Mouse (Mus musculus): ENCODE data around the gene Fam25c. TPM values are rescaled to one million over a fixed set of nuclear protein-coding genes. Genes with fewer than 3 reads are reported as not detected.

Fam25c gene
- polyA plus RNA-seq, 1 experiment from 2014 or later = not detected

GRCm38 (mm10) chr14:34382921-34383704 lies 27.9 kb upstream of the Fam25c start:
- no peak for DNase-seq (ENCODE audit: low spot score, missing footprints)
- no peaks in the 10 kb centered on the region for H3K27me3 ChIP-seq (ENCODE audit: control insufficient read depth, insufficient read depth, low read length)

GRCm38 (mm10) chr14:34378560-34379331 lies 23.5 kb upstream of the Fam25c start:
- Histone ChIP-seq H3K9me3 (ENCODE audit: control insufficient read depth, low read length) (no peaks in the 10 kb centered on the region), H3K4me1 (ENCODE audit: control insufficient read depth, insufficient read depth, low read length) (no peaks in the 10 kb centered on the region; the same call in none of the 2 replicates), H3K36me3 (ENCODE audit: control insufficient read depth, insufficient read depth, low read length) (no peaks in the 10 kb centered on the region), H3K9ac (ENCODE audit: low read length) (no peak overlapping the region), H3K27me3 (ENCODE audit: control insufficient read depth, insufficient read depth, low read length) (no peaks in the 10 kb centered on the region), H3K4me2 (no peak overlapping the region), H3K27ac (ENCODE audit: low read depth, low read length) (no peak overlapping the region), H3K4me3 (ENCODE audit: low read depth, low read length) (no peak overlapping the region)
- ATAC-seq (ENCODE audit: low FRiP score) (peak; percentile 41), DNase-seq (ENCODE audit: low spot score, missing footprints) (no peak)
- WGBS = 48% methylated on average over 11 of the region's 11 CpGs

More at GRCm38 (mm10) chr14:34382921-34383704, 27.9 kb upstream of the Fam25c start:
- Histone ChIP-seq H3K4me1 (ENCODE audit: control insufficient read depth, insufficient read depth, low read length) (no peaks in the 10 kb centered on the region; the same call in 1 of the 2 replicates), H3K36me3 (ENCODE audit: control insufficient read depth, insufficient read depth, low read length) (no peaks in the 10 kb centered on the region), H3K9me3 (ENCODE audit: control insufficient read depth, low read length) (no peaks in the 10 kb centered on the region), H3K4me2 (no peak overlapping the region), H3K4me3 (ENCODE audit: low read depth, low read length) (no peak overlapping the region), H3K9ac (ENCODE audit: low read length) (no peak overlapping the region), H3K27ac (ENCODE audit: low read depth, low read length) (no peak overlapping the region)
- no peak for ATAC-seq (ENCODE audit: low FRiP score)
- WGBS = 95% methylated on average over 7 of the region's 9 CpGs

- H3K27me3 ChIP-seq (ENCODE audit: control insufficient read depth, insufficient read depth, low read length) = no peaks in the 10 kb centered on the region
- H3K27ac ChIP-seq (ENCODE audit: low read depth, low read length) = no peak overlapping the region
- H3K36me3 ChIP-seq (ENCODE audit: control insufficient read depth, insufficient read depth, low read length) = no peaks in the 10 kb centered on the region
- no peak overlapping the region for H3K4me2 ChIP-seq
- no peak overlapping the region for H3K4me3 ChIP-seq (ENCODE audit: low read depth, low read length)
- 78% methylated on average over 4 of the region's 4 CpGs for WGBS
- DNase-seq (ENCODE audit: low spot score, missing footprints) (no peak), ATAC-seq (ENCODE audit: low FRiP score) (no peak)
- H3K4me1 ChIP-seq (ENCODE audit: control insufficient read depth, insufficient read depth, low read length) = no peaks in the 10 kb centered on the region; the same call in none of the 2 replicates
- H3K9me3 ChIP-seq (ENCODE audit: control insufficient read depth, low read length) = no peaks in the 10 kb centered on the region
- H3K9ac ChIP-seq (ENCODE audit: low read length) = no peak overlapping the region
These were observed 21.9 kb upstream of the Fam25c start for GRCm38 (mm10) chr14:34377121-34377520.

GRCm38 (mm10) chr14:34375941-34376340 lies 20.7 kb upstream of the Fam25c start:
- ATAC-seq (ENCODE audit: low FRiP score) (no peak), DNase-seq (ENCODE audit: low spot score, missing footprints) (no peak)
- Histone ChIP-seq H3K36me3 (ENCODE audit: control insufficient read depth, insufficient read depth, low read length) (no peaks in the 10 kb centered on the region), H3K27me3 (ENCODE audit: control insufficient read depth, insufficient read depth, low read length) (no peaks in the 10 kb centered on the region), H3K27ac (ENCODE audit: low read depth, low read length) (no peak overlapping the region), H3K4me3 (ENCODE audit: low read depth, low read length) (no peak overlapping the region), H3K4me2 (no peak overlapping the region), H3K4me1 (ENCODE audit: control insufficient read depth, insufficient read depth, low read length) (no peaks in the 10 kb centered on the region; the same call in none of the 2 replicates), H3K9me3 (ENCODE audit: control insufficient read depth, low read length) (no peaks in the 10 kb centered on the region), H3K9ac (ENCODE audit: low read length) (no peak overlapping the region)
- WGBS = 84% methylated on average over 5 of the region's 5 CpGs

GRCm38 (mm10) chr14:34375415-34375904 lies 20.2 kb upstream of the Fam25c start, which contains the start of gene Mmrn2:
Gene Mmrn2, plus strand, starts transcription at chr14:34375465.
- ATAC-seq (ENCODE audit: low FRiP score) (no peak), DNase-seq (ENCODE audit: low spot score, missing footprints) (no peak)
- 81% methylated on average over 13 of the region's 13 CpGs for WGBS
- H3K9me3 ChIP-seq (ENCODE audit: control insufficient read depth, low read length) = no peaks in the 10 kb centered on the region
- no peaks in the 10 kb centered on the region for H3K27me3 ChIP-seq (ENCODE audit: control insufficient read depth, insufficient read depth, low read length)
- no peak within 1 kb of the TSS for H3K4me3 ChIP-seq (ENCODE audit: low read depth, low read length)
- no peak within 1 kb of the TSS for H3K27ac ChIP-seq (ENCODE audit: low read depth, low read length)
- no peaks in the 10 kb centered on the region; the same call in none of the 2 replicates for H3K4me1 ChIP-seq (ENCODE audit: control insufficient read depth, insufficient read depth, low read length)
- no peak within 1 kb of the TSS for H3K4me2 ChIP-seq
- H3K9ac ChIP-seq (ENCODE audit: low read length) = no peak within 1 kb of the TSS
- H3K36me3 ChIP-seq (ENCODE audit: control insufficient read depth, insufficient read depth, low read length) = no peaks in the 10 kb centered on the region

- ATAC-seq (ENCODE audit: low FRiP score) (no peak), DNase-seq (ENCODE audit: low spot score, missing footprints) (no peak)
- H3K4me1 ChIP-seq (ENCODE audit: control insufficient read depth, insufficient read depth, low read length) = no peaks in the 10 kb centered on the region; the same call in none of the 2 replicates
- H3K27ac ChIP-seq (ENCODE audit: low read depth, low read length) = no peak within 1 kb of the TSS
- no peak within 1 kb of the TSS for H3K9ac ChIP-seq (ENCODE audit: low read length)
- H3K27me3 ChIP-seq (ENCODE audit: control insufficient read depth, insufficient read depth, low read length) = no peaks in the 10 kb centered on the region
- no peaks in the 10 kb centered on the region for H3K36me3 ChIP-seq (ENCODE audit: control insufficient read depth, insufficient read depth, low read length)
- no peak within 1 kb of the TSS for H3K4me3 ChIP-seq (ENCODE audit: low read depth, low read length)
- WGBS = 77% methylated on average over 10 of the region's 10 CpGs
- H3K9me3 ChIP-seq (ENCODE audit: control insufficient read depth, low read length) = no peaks in the 10 kb centered on the region
- no peak within 1 kb of the TSS for H3K4me2 ChIP-seq
These were observed 19.3 kb upstream of the Fam25c start, which contains the start of gene Sncg for GRCm38 (mm10) chr14:34374577-34374976. Gene Sncg, minus strand, starts transcription at chr14:34374789.

GRCm38 (mm10) chr14:34373581-34373980 lies 18.3 kb upstream of the Fam25c start:
- Histone ChIP-seq H3K27ac (ENCODE audit: low read depth, low read length) (no peak overlapping the region), H3K9ac (ENCODE audit: low read length) (no peak overlapping the region), H3K4me3 (ENCODE audit: low read depth, low read length) (no peak overlapping the region), H3K27me3 (ENCODE audit: control insufficient read depth, insufficient read depth, low read length) (no peaks in the 10 kb centered on the region), H3K9me3 (ENCODE audit: control insufficient read depth, low read length) (no peaks in the 10 kb centered on the region), H3K36me3 (ENCODE audit: control insufficient read depth, insufficient read depth, low read length) (no peaks in the 10 kb centered on the region), H3K4me1 (ENCODE audit: control insufficient read depth, insufficient read depth, low read length) (no peaks in the 10 kb centered on the region; the same call in 1 of the 2 replicates), H3K4me2 (no peak overlapping the region)
- DNase-seq (ENCODE audit: low spot score, missing footprints) (no peak), ATAC-seq (ENCODE audit: low FRiP score) (no peak)
- 78% methylated on average over 6 of the region's 6 CpGs for WGBS

GRCm38 (mm10) chr14:34372646-34373045 lies 17.4 kb upstream of the Fam25c start:
- Histone ChIP-seq H3K9ac (ENCODE audit: low read length) (no peak overlapping the region), H3K4me2 (no peak overlapping the region), H3K4me3 (ENCODE audit: low read depth, low read length) (no peak overlapping the region), H3K9me3 (ENCODE audit: control insufficient read depth, low read length) (no peaks in the 10 kb centered on the region), H3K27ac (ENCODE audit: low read depth, low read length) (no peak overlapping the region), H3K27me3 (ENCODE audit: control insufficient read depth, insufficient read depth, low read length) (no peaks in the 10 kb centered on the region), H3K36me3 (ENCODE audit: control insufficient read depth, insufficient read depth, low read length) (no peaks in the 10 kb centered on the region), H3K4me1 (ENCODE audit: control insufficient read depth, insufficient read depth, low read length) (no peaks in the 10 kb centered on the region; the same call in 1 of the 2 replicates)
- DNase-seq (ENCODE audit: low spot score, missing footprints) (no peak), ATAC-seq (ENCODE audit: low FRiP score) (peak; percentile 53; the same call in 1 of the 2 replicates)
- 81% methylated on average over 6 of the region's 6 CpGs for WGBS
